Mouse (Mus musculus) monocyte, adult 2 months (primary cell): Measurements from ENCODE around the gene Ablim1.

Source experiments
- DNase-seq, 2 experiments: peaks; one replicate each; pipeline ENCODE4 v3.0.0; 2022; ENCODE audit warnings: low spot score in 2 of 2, low read depth in 1 of 2

Ablim1 gene

GRCm38 (mm10) chr19:57264296-57264947, 50.3 kb downstream of the Ablim1 start:
- DNase-seq = no peak

- no peak for DNase-seq
These were observed 56.9 kb downstream of the Ablim1 start for GRCm38 (mm10) chr19:57257801-57258200.

- DNase-seq = no peak
These were observed 58.1 kb downstream of the Ablim1 start for GRCm38 (mm10) chr19:57256666-57257065.

- DNase-seq = no peak
These were observed 59.6 kb downstream of the Ablim1 start for GRCm38 (mm10) chr19:57255157-57255556.

- no peak for DNase-seq
These were observed 61.8 kb downstream of the Ablim1 start for GRCm38 (mm10) chr19:57252692-57253448.

GRCm38 (mm10) chr19:57248781-57249180, 65.9 kb downstream of the Ablim1 start:
- no peak for DNase-seq

- DNase-seq = no peak
These were observed 67.5 kb downstream of the Ablim1 start for GRCm38 (mm10) chr19:57247221-57247620.

- DNase-seq = no peak
These were observed 70.4 kb downstream of the Ablim1 start for GRCm38 (mm10) chr19:57244281-57244680.

- DNase-seq = no peak
These were observed 71.1 kb downstream of the Ablim1 start for GRCm38 (mm10) chr19:57243606-57244005.

GRCm38 (mm10) chr19:57243191-57243590, 71.5 kb downstream of the Ablim1 start:
- no peak for DNase-seq

- DNase-seq = no peak
These were observed 73.1 kb downstream of the Ablim1 start for GRCm38 (mm10) chr19:57241363-57242192.

GRCm38 (mm10) chr19:57240259-57240658, 74.5 kb downstream of the Ablim1 start:
- no peak for DNase-seq

- no peak for DNase-seq
These were observed 75.4 kb downstream of the Ablim1 start for GRCm38 (mm10) chr19:57239176-57239784.

GRCm38 (mm10) chr19:57238461-57238860, 76.3 kb downstream of the Ablim1 start:
- DNase-seq = no peak

GRCm38 (mm10) chr19:57237534-57237933, 77.2 kb downstream of the Ablim1 start:
- DNase-seq = no peak

GRCm38 (mm10) chr19:57236647-57237046, 78.1 kb downstream of the Ablim1 start:
- DNase-seq = no peak

- no peak for DNase-seq
These were observed 78.8 kb downstream of the Ablim1 start for GRCm38 (mm10) chr19:57235931-57236330.

GRCm38 (mm10) chr19:57230996-57231395, 83.7 kb downstream of the Ablim1 start:
- DNase-seq = no peak

GRCm38 (mm10) chr19:57229161-57229560, 85.6 kb downstream of the Ablim1 start:
- DNase-seq = no peak

GRCm38 (mm10) chr19:57228576-57228975, 86.1 kb downstream of the Ablim1 start:
- no peak for DNase-seq

- no peak for DNase-seq
These were observed 90.3 kb downstream of the Ablim1 start for GRCm38 (mm10) chr19:57224390-57224789.
